Mouse (Mus musculus): ENCODE data around the gene Ppm1b.

DNA sequence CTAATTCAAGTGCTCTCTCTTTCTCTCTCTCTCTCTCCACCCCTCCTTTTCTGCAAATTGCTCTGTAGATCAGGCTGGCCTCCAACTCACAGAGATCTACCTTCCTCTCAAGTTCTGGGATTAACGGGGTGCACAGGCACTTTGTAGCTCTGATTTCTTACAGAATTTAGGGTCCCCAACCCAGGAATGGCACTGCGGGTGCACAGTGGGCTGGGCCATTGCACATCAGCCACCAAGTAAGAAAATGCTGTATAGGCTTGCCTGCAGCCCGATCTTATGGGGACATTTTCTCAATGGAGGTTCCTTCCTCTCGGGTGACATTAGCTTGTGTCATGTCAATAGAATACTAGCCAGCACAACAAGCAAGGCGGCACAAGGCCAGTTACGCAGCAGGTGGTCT lies 102.6 kb downstream of the Ppm1b start:
- TF ChIP-seq HCFC1 (IDR thresholded peaks at IDR 0.05; ENCODE audit: borderline replicate concordance, insufficient read depth, low read length) (no peak), ZNF384 (IDR thresholded peaks at IDR 0.05; ENCODE audit: low read depth, low read length) (no peak)
